9 mouse cellular contexts compared by ENCODE assay signal in genomic region chr7:36709239-36709638, GRCm38 (mm10). TPM values are rescaled to one million over a fixed set of nuclear protein-coding genes. Genes with fewer than 3 reads are reported as not detected.
DNase-seq lines count a peak whose midpoint lies in the region; ATAC-seq and TF ChIP-seq lines count a peak whose summit lies in the region.
"Had no signal": no experiment of that assay in that cellular context is flagged by ENCODE, and none has a peak within 500 bp of the region (broad histone marks: within the 10 kb centered on the region; RNA-seq: fewer than 3 reads in every experiment).

No protein-coding gene starts in this region.

- no peak overlapping the region for H3K27ac ChIP-seq in forebrain, postnatal 0 days (ENCODE audit: low read depth, low read length)
- H3K27ac ChIP-seq in intestine, postnatal 0 days (ENCODE audit: low read depth, low read length), result no peak overlapping the region
- H3K27ac ChIP-seq in neural tube, embryonic 11.5 days (ENCODE audit: low read depth, low read length), result peak overlapping the region; percentile 84

- H3K27me3 ChIP-seq in forebrain, postnatal 0 days (ENCODE audit: insufficient read depth, low read length), result no peaks in the 10 kb centered on the region
- no peaks in the 10 kb centered on the region for H3K27me3 ChIP-seq in intestine, postnatal 0 days (replicated peaks; ENCODE audit: control insufficient read depth, insufficient read depth, low read length)
- no peaks in the 10 kb centered on the region for H3K27me3 ChIP-seq in neural tube, embryonic 11.5 days (ENCODE audit: control insufficient read depth, insufficient read depth, low read length)
- H3K27me3 ChIP-seq: CH12.LX had no signal

- H3K9ac ChIP-seq in forebrain, postnatal 0 days, result no peak overlapping the region
- H3K9ac ChIP-seq in intestine, postnatal 0 days (ENCODE audit: low read depth, low read length), result no peak overlapping the region
- peak overlapping the region; percentile 18 for H3K9ac ChIP-seq in neural tube, embryonic 11.5 days (ENCODE audit: low read length)

- peak; percentile 72 for TF ChIP-seq CTCF in forebrain, postnatal 0 days (IDR thresholded peaks at IDR 0.05; ENCODE audit: low read depth)
- TF ChIP-seq CTCF in intestine, postnatal 0 days (IDR thresholded peaks at IDR 0.05; ENCODE audit: low read depth), result peak; percentile 72

- no peak for DNase-seq in frontal cortex, postnatal 10 days (ENCODE audit: low spot score in 2 of 2)
- DNase-seq in ES-CJ7 (ENCODE audit: low read depth, low spot score), result peak; percentile 31
- no peak for DNase-seq in forebrain, postnatal 0 days
- peak; percentile 77 for DNase-seq in neural tube, embryonic 11.5 days (ENCODE audit: low spot score)
- DNase-seq in ovary, adult 18-20 months (ENCODE audit: low spot score), result no peak

- H3K4me2 ChIP-seq in forebrain, postnatal 0 days (ENCODE audit: low read depth), result no peak overlapping the region
- H3K4me2 ChIP-seq in intestine, postnatal 0 days (replicated peaks; ENCODE audit: low read depth), result no peak overlapping the region
- H3K4me2 ChIP-seq in neural tube, embryonic 11.5 days (ENCODE audit: low read depth), result peak overlapping the region; percentile 7

- no peaks in the 10 kb centered on the region for H3K9me3 ChIP-seq in forebrain, postnatal 0 days (ENCODE audit: low read length)
- no peaks in the 10 kb centered on the region for H3K9me3 ChIP-seq in intestine, postnatal 0 days (ENCODE audit: control insufficient read depth)
- no peaks in the 10 kb centered on the region for H3K9me3 ChIP-seq in neural tube, embryonic 11.5 days (ENCODE audit: control insufficient read depth, low read length)

- H3K4me3 ChIP-seq in forebrain, postnatal 0 days (ENCODE audit: low read depth, low read length), result no peak overlapping the region
- no peak overlapping the region for H3K4me3 ChIP-seq in intestine, postnatal 0 days (ENCODE audit: low read depth, low read length)
- no peak overlapping the region for H3K4me3 ChIP-seq in neural tube, embryonic 11.5 days (ENCODE audit: low read depth, low read length)

- H3K4me1 ChIP-seq in forebrain, postnatal 0 days (ENCODE audit: insufficient read depth), result peaks cover 4% of the 10 kb centered on the region; the same call in 1 of the 2 replicates
- H3K4me1 ChIP-seq in intestine, postnatal 0 days (replicated peaks; ENCODE audit: control insufficient read depth, insufficient read depth, low read length), result no peaks in the 10 kb centered on the region
- H3K4me1 ChIP-seq in neural tube, embryonic 11.5 days (ENCODE audit: control insufficient read depth, insufficient read depth, low read length), result peaks cover 49% of the 10 kb centered on the region

- no peaks in the 10 kb centered on the region for H3K36me3 ChIP-seq in forebrain, postnatal 0 days (ENCODE audit: insufficient read depth)
- no peaks in the 10 kb centered on the region for H3K36me3 ChIP-seq in intestine, postnatal 0 days (ENCODE audit: control insufficient read depth, insufficient read depth)
- H3K36me3 ChIP-seq in neural tube, embryonic 11.5 days (ENCODE audit: control insufficient read depth, insufficient read depth, low read length), result no peaks in the 10 kb centered on the region

- ATAC-seq in frontal cortex, adult (ENCODE audit: low TSS enrichment), result peak; percentile 18; the same call in 1 of the 2 replicates
- ATAC-seq in forebrain, postnatal 0 days, result peak; percentile 44
- no peak for ATAC-seq in intestine, postnatal 0 days
- peak; percentile 36; the same call in 1 of the 2 replicates for ATAC-seq in neural tube, embryonic 11.5 days (ENCODE audit: insufficient read depth, low FRiP score, low TSS enrichment)
- no peak for ATAC-seq in inflammation-experienced regulatory T-cells, adult 6 months

- 5% methylated on average over 2 of the region's 2 CpGs for WGBS in forebrain, postnatal 0 days
- WGBS in intestine, postnatal 0 days, result 37% methylated on average over 2 of the region's 2 CpGs
- WGBS in neural tube, embryonic 11.5 days, result 0% methylated on average over 2 of the region's 2 CpGs

RNA-seq across cellular contexts. Expression of gene Tshz3, which starts 11.3 kb away (rescaled TPM):
- total RNA-seq in forebrain, postnatal 0 days (2014; rRNA removed), result 32.2 and 37.8 TPM in 2 replicates
- polyA plus RNA-seq in forebrain, postnatal 0 days (2015; fragmentation: Nextera tagmentation; extraction: Ambion mirVana), result 15.6 and 18.0 TPM in 2 replicates
- 2.2 and 3.4 TPM in 2 replicates for polyA plus RNA-seq in intestine, postnatal 0 days (2015; fragmentation: Nextera tagmentation; extraction: Ambion mirVana)
- polyA plus RNA-seq in neural tube, embryonic 11.5 days (2014; fragmentation: Nextera tagmentation; extraction: Ambion mirVana), result 15.2 and 16.3 TPM in 2 replicates
- under 1 TPM in 1 of 3 experiments, not detected in 2; 0.14 TPM for polyA plus RNA-seq in inflammation-experienced regulatory T-cells, adult 6 months (2017; shearing (Covaris generic))
- total RNA-seq: CH12.LX had no signal

Comparison
In these comparisons a context has a peak if more than half of its experiments do, and no peak if none do; other contexts are left out.
1. ATAC-seq: peak in frontal cortex, adult (single experiment), forebrain, postnatal 0 days (single experiment) and neural tube, embryonic 11.5 days (single experiment); none in intestine, postnatal 0 days (single experiment) and inflammation-experienced regulatory T-cells, adult 6 months (single experiment).
2. DNase-seq: peak in ES-CJ7 (single experiment) and neural tube, embryonic 11.5 days (single experiment); none in frontal cortex, postnatal 10 days (0 of 2), forebrain, postnatal 0 days (single experiment) and ovary, adult 18-20 months (single experiment).